Mouse (Mus musculus) E14TG2a.4 (cell line): Measurements from ENCODE around the gene Selenov.

Source experiments
- CTCF ChIP-seq: conservative IDR thresholded peaks from 2 replicates; pipeline ENCODE4 v1.5.1; 2014; ENCODE audit warnings: low read length
- NANOG ChIP-seq: IDR thresholded peaks from 2 replicates; pipeline ENCODE4 v1.6.1; 2014; ENCODE audit warnings: borderline replicate concordance, low read length, mixed read lengths

DNA sequence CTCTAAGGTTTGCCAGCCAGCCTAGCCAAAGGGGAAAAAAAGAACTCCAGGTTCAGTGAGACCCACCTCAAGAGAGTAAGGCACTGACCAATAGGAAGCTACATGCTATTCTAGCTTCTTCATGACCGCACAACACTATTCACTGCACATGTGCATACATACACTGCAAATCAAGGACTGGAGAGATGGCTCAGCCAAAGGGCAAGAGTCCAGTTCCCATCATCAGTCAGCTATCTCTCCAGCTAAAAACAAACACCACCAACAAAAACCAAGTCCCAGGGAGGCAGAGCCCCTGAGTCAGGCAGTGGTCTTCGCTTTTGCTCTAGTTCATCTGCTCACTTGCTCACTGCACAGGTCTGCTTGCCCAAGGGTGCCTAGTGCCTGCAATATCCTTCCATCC lies 37.3 kb upstream of the Selenov start:
- TF ChIP-seq CTCF, result no peak
- no peak for TF ChIP-seq NANOG
